Mouse (Mus musculus): ENCODE results near the gene Gid4.

GRCm38 (mm10) chr11:60457973-60458372 lies 41.0 kb downstream of the Gid4 start:
- TF ChIP-seq CTCF (IDR thresholded peaks at IDR 0.05; ENCODE audit: insufficient read depth, low read length) (no peak), POLR2A (IDR thresholded peaks at IDR 0.05; ENCODE audit: borderline replicate concordance, extremely low read depth, low read depth, low read length) (no peak)

Measured in lung, adult 2 months (tissue).